Mouse (Mus musculus) cerebellum, adult 9-10 months (tissue): ENCODE results near the gene Arpc5l.
"Not testable (repeated sequence)": the region's sequence is repeated elsewhere in the genome, so short reads cannot be mapped to it uniquely, and the experiment has no call there.

Experiments
- DNase-seq: peaks from one replicate; pipeline ENCODE4 v3.0.0; 2022

Arpc5l gene

GRCm38 (mm10) chr2:39000587-39000919, 4.6 kb upstream of the Arpc5l start:
- DNase-seq: no peak

GRCm38 (mm10) chr2:39001866-39002265, 3.3 kb upstream of the Arpc5l start:
- DNase-seq: no peak

- no peak for DNase-seq
Measured at GRCm38 (mm10) chr2:39003106-39003505, 2.0 kb upstream of the Arpc5l start.

- DNase-seq: no peak
Measured at GRCm38 (mm10) chr2:39003512-39003911, 1.6 kb upstream of the Arpc5l start.

DNA sequence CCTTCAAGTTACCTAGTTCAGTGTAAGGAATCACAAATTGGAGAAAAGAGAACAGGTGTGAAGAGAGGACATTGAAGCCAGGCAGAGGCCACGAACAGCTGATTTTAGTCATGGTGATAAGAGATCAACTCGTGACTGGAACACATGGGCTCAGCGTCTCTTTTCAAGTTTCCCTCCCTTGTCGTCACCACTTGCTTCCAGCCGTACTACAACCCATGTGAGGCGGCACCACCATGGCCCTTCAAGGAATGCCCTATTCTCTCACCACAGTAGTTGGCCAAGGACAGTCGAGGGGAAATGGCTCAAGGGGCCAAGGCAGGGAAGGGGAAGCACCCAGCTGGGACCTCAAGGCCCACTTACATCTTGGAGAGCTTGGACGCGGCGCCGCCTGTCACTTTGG, 776 bp upstream of the Arpc5l start:
- peak; percentile 50 for DNase-seq

DNA sequence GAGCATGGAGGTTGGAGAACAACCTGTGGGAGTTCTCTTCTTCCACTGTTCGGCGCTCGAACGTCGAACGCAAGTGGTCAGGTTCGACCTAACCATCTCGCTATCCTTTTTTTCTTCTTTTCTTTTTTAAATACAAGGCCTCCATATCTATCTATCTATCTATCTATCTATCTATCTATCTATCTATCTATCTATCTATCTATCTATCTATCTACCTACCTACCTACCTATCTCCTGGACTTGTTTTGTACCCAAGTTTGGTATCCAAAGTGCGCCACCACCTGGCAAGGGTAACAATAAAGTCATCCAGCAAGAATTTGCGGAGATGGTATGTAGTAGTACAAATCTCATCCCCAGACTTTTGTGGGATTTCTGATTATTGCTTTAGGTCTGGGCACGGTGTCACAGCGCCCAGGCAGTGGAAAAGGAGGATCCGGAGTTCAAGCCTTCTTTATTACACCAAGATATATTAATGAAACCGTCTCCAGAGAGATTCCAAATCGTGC, 479 bp downstream of the Arpc5l start, which contains the start of gene Rpl35:
Gene Rpl35, minus strand, starts transcription at position 51 of the 506 bp plus-strand sequence.
- peak; percentile 46 for DNase-seq

DNA sequence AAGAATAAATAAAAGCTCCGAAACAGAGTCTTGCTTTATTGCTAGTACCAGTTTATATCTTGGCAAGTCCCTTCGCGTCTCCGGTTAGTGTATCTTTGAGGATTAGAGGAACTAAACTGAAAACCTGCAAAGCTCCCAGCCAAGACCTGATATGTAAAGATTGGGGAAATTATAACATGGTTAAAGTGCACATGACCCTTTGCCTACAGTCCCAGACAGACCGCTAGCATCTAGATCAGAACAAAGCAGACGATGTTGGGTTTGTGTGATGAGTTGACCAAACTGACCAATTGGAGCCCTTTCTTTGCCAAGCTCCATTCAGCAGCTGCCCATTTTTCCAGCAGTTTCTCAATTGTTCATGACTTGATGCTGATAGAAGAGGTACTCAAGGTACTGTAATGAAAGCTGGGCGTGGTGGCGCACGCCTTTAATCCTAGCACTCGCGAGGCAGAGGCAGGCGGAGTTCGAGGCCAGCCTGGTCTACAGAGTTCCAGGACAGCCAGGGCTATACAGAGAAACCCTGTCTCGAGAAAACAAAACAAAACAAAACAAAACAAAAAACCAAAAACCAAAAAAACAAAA, 1.1 kb downstream of the Arpc5l start:
- DNase-seq: peak; percentile 47

- peak; percentile 90 for DNase-seq
Measured at GRCm38 (mm10) chr2:39007865-39008264, 2.7 kb downstream of the Arpc5l start.

DNA sequence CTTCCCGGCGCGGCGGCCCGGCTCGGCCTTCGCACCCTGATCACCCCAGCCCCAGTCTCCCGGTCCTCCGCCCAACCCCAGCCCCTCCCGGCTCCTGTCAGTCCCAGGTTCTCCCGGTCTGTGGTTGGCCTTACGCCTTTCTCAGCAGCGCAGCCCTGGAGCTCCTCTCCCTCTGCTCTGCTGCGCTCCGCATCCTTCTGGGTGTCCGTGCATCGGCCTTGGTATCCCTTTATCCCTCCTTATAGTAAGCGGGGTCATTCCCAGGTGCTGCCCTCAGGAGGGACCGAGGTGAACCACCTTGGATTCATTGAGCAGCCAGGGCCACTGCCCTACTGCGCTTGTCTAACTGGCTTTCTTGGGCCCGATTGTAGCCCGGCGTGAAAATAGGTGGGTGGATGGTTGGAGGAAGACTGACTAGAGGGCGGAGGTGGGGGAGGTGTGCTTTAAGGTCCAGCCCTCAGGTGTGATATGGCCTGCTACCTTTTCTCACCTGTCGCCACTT, 3.3 kb downstream of the Arpc5l start:
- peak; percentile 65 for DNase-seq

GRCm38 (mm10) chr2:39008954-39009365, 3.8 kb downstream of the Arpc5l start:
- peak; percentile 55 for DNase-seq

DNA sequence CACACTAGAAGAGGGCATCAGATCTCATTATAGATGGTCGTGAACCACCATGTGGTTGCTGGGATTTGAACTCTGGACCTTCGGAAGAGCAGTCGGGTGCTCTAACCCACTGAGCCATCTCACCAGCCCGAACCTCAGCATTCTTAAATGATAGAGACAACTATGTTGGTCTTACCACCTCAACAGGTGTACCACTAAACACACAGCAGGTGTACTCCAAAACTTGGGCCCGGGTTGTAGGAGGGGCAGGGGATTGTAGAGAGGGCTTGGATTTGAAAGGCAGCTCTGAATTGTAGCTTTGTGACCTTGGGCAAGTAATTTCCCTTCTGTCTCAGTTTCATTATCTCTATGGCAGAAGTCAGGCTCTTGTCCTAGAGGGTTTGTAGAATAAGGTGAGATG, 5.0 kb downstream of the Arpc5l start:
- DNase-seq: not testable (repeated sequence)

GRCm38 (mm10) chr2:39011264-39011663, 6.1 kb downstream of the Arpc5l start:
- no peak for DNase-seq

DNA sequence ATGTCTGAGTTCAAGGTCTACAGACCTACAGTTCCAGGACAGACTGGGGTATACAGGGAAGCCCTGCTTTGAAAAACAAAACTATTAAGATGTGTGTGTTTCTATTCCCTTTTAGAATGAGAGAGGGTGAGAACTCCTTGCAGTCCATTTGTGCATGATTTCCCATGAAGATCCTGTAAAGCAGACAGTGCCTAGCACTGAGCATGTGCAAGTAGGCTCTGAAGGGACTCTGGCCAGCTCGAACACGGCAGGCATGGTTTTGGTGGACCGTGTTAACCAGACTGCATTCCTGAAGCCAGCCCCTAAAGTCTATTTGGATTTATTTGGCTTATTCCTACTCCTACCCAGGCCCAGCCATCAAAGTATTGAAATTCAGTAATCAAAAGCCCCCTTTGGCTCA, 6.8 kb downstream of the Arpc5l start:
- no peak for DNase-seq

- no peak for DNase-seq
Measured at GRCm38 (mm10) chr2:39012768-39013279, 7.7 kb downstream of the Arpc5l start.

DNA sequence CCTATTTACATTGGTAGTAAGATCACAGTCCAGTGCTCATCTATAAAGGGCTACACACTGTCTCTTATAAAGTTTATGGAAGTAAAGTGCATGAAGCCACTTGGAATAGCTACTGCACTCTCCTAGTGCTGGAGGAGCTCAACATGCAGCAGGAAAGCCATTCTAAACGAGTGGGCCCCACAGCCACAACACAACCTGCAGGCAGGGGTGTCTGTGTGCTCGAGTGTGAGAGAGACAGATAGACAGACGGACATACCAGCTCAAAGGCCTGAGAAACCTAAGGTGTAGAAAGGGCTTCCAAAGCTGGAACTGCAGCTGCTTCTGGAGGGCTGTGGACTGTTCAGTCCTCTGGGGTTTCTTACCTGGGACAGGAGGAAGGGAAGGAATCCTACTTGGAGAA, 11.4 kb downstream of the Arpc5l start:
- no peak for DNase-seq

GRCm38 (mm10) chr2:39020004-39020403, 14.9 kb downstream of the Arpc5l start:
- DNase-seq: no peak

- no peak for DNase-seq
Measured at GRCm38 (mm10) chr2:39031611-39032010, 26.5 kb downstream of the Arpc5l start.

GRCm38 (mm10) chr2:39040215-39040614, 35.1 kb downstream of the Arpc5l start:
- no peak for DNase-seq

- DNase-seq: no peak
Measured at GRCm38 (mm10) chr2:39048515-39048914, 43.4 kb downstream of the Arpc5l start.

DNA sequence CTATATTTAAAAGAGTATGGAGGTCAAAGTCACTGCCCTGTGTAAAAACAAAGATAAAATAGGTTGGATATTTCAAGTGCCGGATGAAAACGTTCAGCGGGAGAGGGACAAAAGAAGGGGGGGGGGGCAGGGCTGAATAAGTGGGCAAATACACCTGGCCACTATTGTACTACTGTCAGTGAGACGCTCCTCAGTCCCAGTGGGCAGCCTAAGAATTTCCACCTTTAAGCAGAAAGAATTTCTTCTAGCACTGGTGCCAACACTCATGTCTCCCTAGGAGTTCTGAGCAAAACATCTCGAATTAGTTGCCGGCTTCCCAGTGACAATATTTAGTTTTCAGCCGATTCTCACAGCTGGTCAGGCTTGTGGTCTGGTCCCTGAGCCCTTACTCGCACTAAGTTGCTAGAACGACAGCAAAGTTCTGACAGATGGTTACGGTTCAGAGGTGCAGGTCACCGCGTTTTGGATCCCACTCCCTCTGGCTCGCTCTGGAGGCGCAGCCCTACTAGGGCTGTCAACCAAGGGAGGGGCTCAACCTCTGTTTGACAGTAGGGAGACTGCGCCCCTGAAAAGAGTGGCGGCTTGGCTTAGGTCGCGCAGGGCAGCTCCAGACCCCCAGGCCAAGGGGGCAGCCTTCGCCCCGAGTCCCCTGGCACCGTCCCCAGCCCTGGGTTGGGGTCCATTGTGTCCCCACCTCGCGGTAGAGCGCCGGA, 59.7 kb downstream of the Arpc5l start:
- no peak for DNase-seq
